Mouse (Mus musculus) spleen, postnatal 4 days (tissue): ENCODE results near the gene Kl.

Experiments
- DNase-seq, 2 experiments: peaks; one replicate each; pipeline ENCODE4 v3.0.0; 2022; ENCODE audit warnings: low spot score in 2 of 2

Gene Kl

DNA sequence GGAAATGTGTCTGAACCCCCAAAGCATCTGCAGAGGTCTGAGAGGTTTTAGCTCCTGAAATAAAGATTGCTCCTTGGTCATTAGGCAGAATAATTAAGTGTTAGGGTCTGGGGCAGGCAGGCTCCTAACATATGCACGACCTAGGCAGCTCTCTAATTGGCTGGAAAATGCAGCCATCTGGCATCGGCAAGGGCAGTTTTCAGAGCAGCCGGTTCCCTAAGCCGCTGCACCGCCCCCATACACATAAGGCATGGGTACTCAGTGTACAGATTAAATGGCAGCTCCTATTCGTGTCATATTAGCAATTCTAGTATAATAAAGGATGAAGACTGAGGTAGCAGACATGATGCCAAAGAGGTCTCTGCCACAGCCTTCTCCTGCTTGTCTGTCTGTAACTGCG is 74.8 kb downstream of the Kl start:
- no peak for DNase-seq

DNA sequence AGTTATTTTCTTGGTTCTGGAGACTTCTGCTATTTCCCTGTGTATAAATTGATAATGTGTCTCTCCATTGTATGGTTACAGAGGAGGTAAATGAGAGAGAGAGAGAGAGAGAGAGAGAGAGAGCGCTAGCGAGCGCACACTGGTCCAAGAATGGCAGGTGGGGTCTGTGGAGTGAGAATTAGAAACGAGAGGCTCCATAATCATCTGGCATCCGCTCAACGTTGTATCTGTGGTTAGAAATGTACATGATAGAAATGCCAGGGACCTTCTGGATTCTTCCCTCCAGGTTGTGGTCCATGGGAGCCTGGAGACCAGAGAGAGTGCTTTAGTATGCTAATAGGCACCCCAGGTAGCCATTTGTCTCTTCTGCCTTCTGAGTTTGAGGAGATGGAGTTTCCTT is 76.5 kb downstream of the Kl start:
- no peak for DNase-seq

DNA sequence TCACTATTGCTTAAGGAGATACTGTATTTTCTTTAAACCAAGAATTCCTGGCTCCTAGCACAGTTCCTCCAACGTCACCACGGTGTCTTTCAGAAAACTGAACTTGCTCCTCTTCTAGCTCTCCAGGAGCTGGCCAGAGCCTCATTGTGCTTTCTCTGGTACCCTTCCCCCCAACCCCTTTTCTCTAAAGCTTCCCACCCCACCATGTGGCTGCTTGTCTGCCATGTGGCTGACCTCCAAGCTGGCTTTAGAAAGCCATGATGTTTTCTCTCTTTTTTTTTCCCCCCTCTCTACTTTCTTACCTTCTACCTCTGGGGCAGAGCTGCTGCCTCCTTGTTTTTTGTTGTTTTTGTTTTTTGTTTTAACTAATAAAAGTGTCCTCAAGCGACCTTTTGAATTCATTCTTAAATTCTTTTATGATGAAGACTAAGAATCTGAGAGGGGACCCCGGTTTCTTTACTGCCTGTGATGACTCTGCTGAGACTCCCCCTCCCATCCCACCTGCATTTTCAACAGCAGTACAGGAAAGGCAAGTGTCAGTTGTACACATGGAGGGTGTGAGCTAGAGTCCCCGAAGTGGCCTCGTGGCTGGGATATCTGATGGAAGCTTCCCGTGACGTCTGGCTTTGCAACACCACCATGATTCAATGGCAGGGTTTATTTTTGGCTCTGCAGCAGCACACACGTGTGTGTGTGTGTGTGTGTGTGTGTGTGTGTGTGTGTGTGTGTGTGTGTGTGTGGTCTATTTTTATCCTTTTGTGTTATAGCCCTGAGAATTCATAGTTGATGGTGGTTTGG is 82.5 kb downstream of the Kl start:
- DNase-seq: no peak

GRCm38 (mm10) chr5:151037871-151038270 is 85.5 kb downstream of the Kl start:
- DNase-seq: no peak

DNA sequence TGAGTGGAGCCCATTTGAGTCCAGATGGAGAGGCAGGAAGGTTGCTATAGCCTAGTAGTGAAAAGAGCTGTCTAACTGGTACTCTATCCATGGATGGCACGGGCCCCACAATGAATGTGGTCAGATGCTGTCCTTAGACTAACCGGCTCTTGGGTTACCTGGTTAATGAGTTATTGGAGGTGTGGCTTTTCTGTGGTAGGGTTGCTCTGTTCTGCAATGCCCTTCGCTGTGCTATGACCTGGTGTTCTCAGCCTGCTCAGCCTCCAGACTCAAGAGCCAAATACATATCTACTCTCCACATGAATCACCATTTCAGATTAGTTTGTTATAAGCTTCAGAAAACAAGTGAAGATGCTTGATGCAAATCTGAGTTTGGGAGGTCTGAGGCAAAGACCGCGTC is 90.5 kb downstream of the Kl start:
- DNase-seq: no peak
